Mouse (Mus musculus) erythroid progenitor cell, adult 5-6 weeks (primary cell): ENCODE data around the gene Bnc2. TPM values are rescaled to one million over a fixed set of nuclear protein-coding genes. Genes with fewer than 3 reads are reported as not detected.

ENCODE experiments used
- ATAC-seq: replicated peaks from 2 replicates; pipeline ENCODE4 v1.8.0; 2016; ENCODE audit warnings: moderate number of reproducible peaks, mild to moderate bottlenecking, moderate TSS enrichment, inconsistent platforms; ENCODE audit not compliant: poor library complexity, low FRiP score, severe bottlenecking
- total RNA-seq, 2 experiments: library from RNA; stranded (forward) in 1 of 2; stranded (reverse) in 1 of 2; fragments of 150-400 nt in 1 of 2; fragments of 186-747, 209-891 nt in 1 of 2; gene quantifications; 2 replicates each; pipeline versions ENCODE4 v1.2.3 to v1.2.4; 2015 to 2017; ENCODE audit warnings: low replicate concordance in 2 of 2

Gene Bnc2
- total RNA-seq, 2 experiments from 2014 or later, result not detected

- ATAC-seq, result no peak
These were observed 322.4 kb downstream of the Bnc2 start for GRCm38 (mm10) chr4:84352656-84353055.

GRCm38 (mm10) chr4:84349536-84349935 lies 325.5 kb downstream of the Bnc2 start:
- ATAC-seq, result no peak

GRCm38 (mm10) chr4:84339172-84339571 lies 335.9 kb downstream of the Bnc2 start:
- ATAC-seq, result no peak

GRCm38 (mm10) chr4:84331995-84332394 lies 343.1 kb downstream of the Bnc2 start:
- no peak for ATAC-seq

GRCm38 (mm10) chr4:84331450-84331849 lies 343.6 kb downstream of the Bnc2 start:
- no peak for ATAC-seq

- ATAC-seq, result no peak
These were observed 344.6 kb downstream of the Bnc2 start for GRCm38 (mm10) chr4:84330509-84330908.

GRCm38 (mm10) chr4:84329651-84330050 lies 345.4 kb downstream of the Bnc2 start:
- ATAC-seq, result no peak

GRCm38 (mm10) chr4:84324371-84324770 lies 350.7 kb downstream of the Bnc2 start:
- no peak for ATAC-seq

GRCm38 (mm10) chr4:84321598-84321997 lies 353.5 kb downstream of the Bnc2 start:
- ATAC-seq, result no peak

GRCm38 (mm10) chr4:84317421-84317820 lies 357.7 kb downstream of the Bnc2 start:
- no peak for ATAC-seq

- ATAC-seq, result no peak
These were observed 363.7 kb downstream of the Bnc2 start for GRCm38 (mm10) chr4:84311371-84311770.

GRCm38 (mm10) chr4:84310851-84311250 lies 364.2 kb downstream of the Bnc2 start:
- no peak for ATAC-seq

GRCm38 (mm10) chr4:84308226-84308862 lies 366.7 kb downstream of the Bnc2 start:
- no peak for ATAC-seq

GRCm38 (mm10) chr4:84306928-84307606 lies 368.0 kb downstream of the Bnc2 start:
- no peak for ATAC-seq

GRCm38 (mm10) chr4:84302949-84303348 lies 372.1 kb downstream of the Bnc2 start:
- ATAC-seq, result no peak

- ATAC-seq, result no peak
These were observed 389.9 kb downstream of the Bnc2 start for GRCm38 (mm10) chr4:84285153-84285552.

GRCm38 (mm10) chr4:84282651-84283050 lies 392.4 kb downstream of the Bnc2 start:
- ATAC-seq, result no peak

- ATAC-seq, result no peak
These were observed 396.9 kb downstream of the Bnc2 start for GRCm38 (mm10) chr4:84278156-84278555.

- ATAC-seq, result no peak
These were observed 399.0 kb downstream of the Bnc2 start for GRCm38 (mm10) chr4:84276081-84276480.

GRCm38 (mm10) chr4:84274158-84274557 lies 400.9 kb downstream of the Bnc2 start:
- no peak for ATAC-seq

- no peak for ATAC-seq
These were observed 402.2 kb downstream of the Bnc2 start for GRCm38 (mm10) chr4:84272867-84273266.

GRCm38 (mm10) chr4:84269845-84270244 lies 405.2 kb downstream of the Bnc2 start:
- ATAC-seq, result no peak
